Mouse (Mus musculus) cerebellum, adult 8-10 months (tissue): ENCODE data around the gene Cd276.

Experiments used
- DNase-seq: peaks from one replicate; pipeline ENCODE4 v3.0.0; 2022

Cd276 gene

GRCm38 (mm10) chr9:58507216-58508005 lies 47.8 kb downstream of the Cd276 start:
- DNase-seq: no peak

GRCm38 (mm10) chr9:58500946-58501345 lies 54.3 kb downstream of the Cd276 start:
- DNase-seq: no peak

- DNase-seq: no peak
Observed at GRCm38 (mm10) chr9:58497942-58498341, 57.3 kb downstream of the Cd276 start.

GRCm38 (mm10) chr9:58496470-58497182 lies 58.6 kb downstream of the Cd276 start:
- peak; percentile 48 for DNase-seq

GRCm38 (mm10) chr9:58495035-58495434 lies 60.2 kb downstream of the Cd276 start:
- no peak for DNase-seq

GRCm38 (mm10) chr9:58490391-58490790 lies 64.8 kb downstream of the Cd276 start:
- DNase-seq: no peak

GRCm38 (mm10) chr9:58489865-58490165 lies 65.4 kb downstream of the Cd276 start:
- no peak for DNase-seq

GRCm38 (mm10) chr9:58489133-58489864 lies 65.9 kb downstream of the Cd276 start:
- DNase-seq: peak; percentile 47

- DNase-seq: peak; percentile 65
Observed at GRCm38 (mm10) chr9:58487851-58488801, 67.1 kb downstream of the Cd276 start, which contains the start of gene Insyn1. TSS of gene Insyn1 (plus strand) at chr9:58488603.

- DNase-seq: no peak
Observed at GRCm38 (mm10) chr9:58487076-58487475, 68.2 kb downstream of the Cd276 start.
